Mouse (Mus musculus) MEL (cell line): ENCODE measurements around the gene Gm21976. TPM values are rescaled to one million over a fixed set of nuclear protein-coding genes. Genes with fewer than 3 reads are reported as not detected.

Experiments
- DNase-seq: peaks from one replicate; pipeline ENCODE4 v3.0.0; 2011; ENCODE audit warnings: low read depth, low spot score
- H3K27ac ChIP-seq: 2 replicates; pipeline ENCODE4 v1.5.1; 2012; ENCODE audit warnings: low read depth, mild to moderate bottlenecking, control low read depth, low read length, moderate library complexity; ENCODE audit not compliant: control insufficient read depth
- H3K27me3 ChIP-seq, 2 experiments: fragments of 150-350 bp in 1 of 2; sonication (generic) in 1 of 2; 2 replicates each; pipeline ENCODE4 v1.6.1; 2012; ENCODE audit warnings: low read length in 2 of 2, mild to moderate bottlenecking in 2 of 2, improper control_type of control experiment in 1 of 2, moderate library complexity in 1 of 2; ENCODE audit not compliant: insufficient read depth in 2 of 2, control insufficient read depth in 1 of 2
- H3K36me3 ChIP-seq, 2 experiments: 2 replicates each; pipeline ENCODE4 v1.6.1; 2012 to 2014; ENCODE audit warnings: low read length in 2 of 2, improper control_type of control experiment in 1 of 2, inconsistent platforms in 1 of 2, mild to moderate bottlenecking in 1 of 2; ENCODE audit not compliant: insufficient read depth in 2 of 2, control insufficient read depth in 1 of 2
- H3K4me1 ChIP-seq, 2 experiments: fragments of 150-350 bp in 1 of 2; sonication (generic) in 1 of 2; 2 replicates each; pipeline ENCODE4 v1.6.1; 2012; ENCODE audit warnings: low read length in 2 of 2, improper control_type of control experiment in 1 of 2, mild to moderate bottlenecking in 1 of 2; ENCODE audit not compliant: insufficient read depth in 2 of 2, control insufficient read depth in 1 of 2
- H3K4me3 ChIP-seq, 2 experiments: fragments of 150-350 bp in 1 of 2; sonication (generic) in 1 of 2; 2 replicates each; pipeline ENCODE4 v1.5.1; 2012; ENCODE audit warnings: low read depth in 2 of 2, low read length in 2 of 2, mild to moderate bottlenecking in 2 of 2, moderate library complexity in 2 of 2, control low read depth in 1 of 2, improper control_type of control experiment in 1 of 2; ENCODE audit not compliant: control insufficient read depth in 1 of 2, insufficient read depth in 1 of 2
- H3K79me2 ChIP-seq: 2 replicates; pipeline ENCODE4 v1.6.1; 2012; ENCODE audit warnings: mild to moderate bottlenecking, low read length, moderate library complexity; ENCODE audit not compliant: control insufficient read depth, poor library complexity, insufficient read depth
- H3K9ac ChIP-seq: 2 replicates; pipeline ENCODE4 v1.6.1; 2012; ENCODE audit warnings: low read depth, mild to moderate bottlenecking, control low read depth, low read length, moderate library complexity; ENCODE audit not compliant: control insufficient read depth, poor library complexity, severe bottlenecking
- H3K9me3 ChIP-seq: fragments of 150-350 bp; sonication (generic); replicated peaks from 2 replicates; pipeline ENCODE4 v1.6.1; 2012; ENCODE audit warnings: mild to moderate bottlenecking, low read length, improper control_type of control experiment, moderate library complexity; ENCODE audit not compliant: insufficient read depth
- EP300 ChIP-seq, 2 experiments: IDR thresholded peaks; 2 replicates each; pipeline ENCODE4 v1.6.1; 2011; ENCODE audit warnings: improper control_type of control experiment in 2 of 2, low read length in 2 of 2, low read depth in 1 of 2, mild to moderate bottlenecking in 1 of 2
- ETS1 ChIP-seq: IDR thresholded peaks from 2 replicates; pipeline ENCODE4 v1.6.1; 2012; ENCODE audit warnings: low read depth, mild to moderate bottlenecking, inconsistent platforms, low read length, improper control_type of control experiment, moderate library complexity
- GABPA ChIP-seq: IDR thresholded peaks from 2 replicates; pipeline ENCODE4 v1.6.1; 2012; ENCODE audit warnings: low read depth, mild to moderate bottlenecking, inconsistent platforms, low read length, improper control_type of control experiment, moderate library complexity
- JUND ChIP-seq: IDR thresholded peaks from 2 replicates; pipeline ENCODE4 v1.6.1; 2011; ENCODE audit warnings: low read depth, mild to moderate bottlenecking, improper control_type of control experiment, low read length
- MAX ChIP-seq: IDR thresholded peaks from 2 replicates; pipeline ENCODE4 v1.6.1; 2011; ENCODE audit warnings: low read length, improper control_type of control experiment
- POLR2A ChIP-seq, 2 experiments: IDR thresholded peaks; 2 replicates each; pipeline ENCODE4 v1.6.1; 2011 to 2012; ENCODE audit warnings: low read length in 2 of 2, mild to moderate bottlenecking in 2 of 2, control low read depth in 1 of 2, improper control_type of control experiment in 1 of 2, low read depth in 1 of 2, moderate library complexity in 1 of 2; ENCODE audit not compliant: control insufficient read depth in 1 of 2, insufficient read depth in 1 of 2, poor library complexity in 1 of 2
- POLR2AphosphoS2 ChIP-seq: IDR thresholded peaks from 2 replicates; pipeline ENCODE4 v1.6.1; 2011; ENCODE audit warnings: low read length, improper control_type of control experiment
- TCF12 ChIP-seq: IDR thresholded peaks from 2 replicates; pipeline ENCODE4 v1.6.1; 2014; ENCODE audit warnings: low read depth, mild to moderate bottlenecking, inconsistent platforms, low read length, improper control_type of control experiment, moderate library complexity
- UBTF ChIP-seq: IDR thresholded peaks from 2 replicates; pipeline ENCODE4 v1.6.1; 2012; ENCODE audit warnings: low read depth, mild to moderate bottlenecking, inconsistent platforms, low read length, improper control_type of control experiment, moderate library complexity, borderline replicate concordance; ENCODE audit not compliant: insufficient read depth
- USF1 ChIP-seq: IDR thresholded peaks from 2 replicates; pipeline ENCODE4 v1.6.1; 2014; ENCODE audit warnings: low read depth, mild to moderate bottlenecking, inconsistent platforms, low read length, improper control_type of control experiment, moderate library complexity
- ZC3H11A ChIP-seq: IDR thresholded peaks from 2 replicates; pipeline ENCODE4 v1.6.1; 2012; ENCODE audit warnings: low read depth, mild to moderate bottlenecking, inconsistent platforms, low read length, improper control_type of control experiment
- polyA plus RNA-seq, 2 experiments: library from polyadenylated mRNA; stranded (reverse) in 1 of 2; unstranded in 1 of 2; fragments of >175 nt in 1 of 2; fragments of >200 nt in 1 of 2; gene quantifications; 2 replicates each; pipeline versions ENCODE4 v1.2.1 to v1.2.4; 2012; ENCODE audit warnings: low replicate concordance in 2 of 2, low read depth in 1 of 2; ENCODE audit not compliant: insufficient read length in 2 of 2, insufficient read depth in 1 of 2, missing spikeins in 1 of 2
- total RNA-seq: library from RNA; depleted of rRNA; stranded (reverse); fragments of 300-350 nt; gene quantifications from 2 replicates; pipeline ENCODE4 v1.2.3, GENCODE M21; 2012

Gm21976 gene
- total and polyA plus RNA-seq, 3 experiments, result not detected

- Histone ChIP-seq H3K27ac (no peak overlapping the region), H3K36me3 (peaks cover 20 to 32% of the 10 kb centered on the region in 2 experiments), H3K4me1 (peaks cover under 1 to 3% of the 10 kb centered on the region in 2 experiments; a peak in 3 of 4 replicates), H3K79me2 (peaks cover 5% of the 10 kb centered on the region; the same call in 1 of the 2 replicates), H3K9me3 (no peaks in the 10 kb centered on the region), H3K4me3 (no peak overlapping the region), H3K27me3 (no peaks in the 10 kb centered on the region), H3K9ac (no peak overlapping the region)
- DNase-seq, result no peak
- TF ChIP-seq POLR2A (IDR thresholded peaks at IDR 0.05; ENCODE audit: control insufficient read depth in 1 of 2, insufficient read depth in 1 of 2, low read depth in 1 of 2, low read length in 2 of 2, poor library complexity in 1 of 2) (0 out of 4 replicates have a peak, but pooled peaks of 1 of the 2 experiments have one; percentile 18), TCF12 (no peak), MAX (no peak), POLR2AphosphoS2 (peak; percentile 84; the same call in 1 of the 2 replicates)
Measured at GRCm38 (mm10) chr13:98306852-98307475, 27.3 kb downstream of the Gm21976 start.

- Histone ChIP-seq H3K36me3 (peaks cover 28 to 41% of the 10 kb centered on the region in 2 experiments), H3K9me3 (no peaks in the 10 kb centered on the region), H3K27ac (peak overlapping the region; percentile 75), H3K9ac (no peak overlapping the region), H3K27me3 (no peaks in the 10 kb centered on the region), H3K4me3 (no peak overlapping the region), H3K4me1 (peaks cover 4 to 7% of the 10 kb centered on the region in 2 experiments), H3K79me2 (peaks cover 8% of the 10 kb centered on the region; the same call in 1 of the 2 replicates)
- DNase-seq, result peak; percentile 64
- peak in 1 of 2 experiments; percentile 21; a peak in 1 of 4 replicates for TF ChIP-seq POLR2A (IDR thresholded peaks at IDR 0.05; ENCODE audit: control insufficient read depth in 1 of 2, insufficient read depth in 1 of 2, low read depth in 1 of 2, low read length in 2 of 2, poor library complexity in 1 of 2)
- TF ChIP-seq GABPA, result no peak
- no peak for TF ChIP-seq ZC3H11A
- peak; percentile 77 for TF ChIP-seq ETS1
- peak in 1 of 2 experiments; percentile 27; a peak in 1 of 4 replicates for TF ChIP-seq EP300 (IDR thresholded peaks at IDR 0.05; ENCODE audit: low read depth in 1 of 2, low read length in 2 of 2)
Measured at GRCm38 (mm10) chr13:98308004-98308403, 28.3 kb downstream of the Gm21976 start.

GRCm38 (mm10) chr13:98308724-98309123 is 29.0 kb downstream of the Gm21976 start:
- Histone ChIP-seq H3K4me3 (no peak overlapping the region), H3K9me3 (no peaks in the 10 kb centered on the region), H3K27ac (peak overlapping the region; percentile 39), H3K27me3 (no peaks in the 10 kb centered on the region), H3K9ac (no peak overlapping the region), H3K79me2 (peaks cover 14% of the 10 kb centered on the region; the same call in 1 of the 2 replicates), H3K36me3 (peaks cover 31 to 48% of the 10 kb centered on the region in 2 experiments), H3K4me1 (peaks cover 5 to 8% of the 10 kb centered on the region in 2 experiments)
- DNase-seq, result peak; percentile 38
- no peak for TF ChIP-seq JUND
- TF ChIP-seq UBTF, result no peak
- TF ChIP-seq POLR2AphosphoS2, result peak; percentile 16
- peak; percentile 51; the same call in 1 of the 2 replicates for TF ChIP-seq USF1
